Mouse (Mus musculus) myocyte (in vitro differentiated cells): ENCODE results near the gene Gm43518.

ENCODE experiments used
- CEBPB ChIP-seq: IDR thresholded peaks from 2 replicates; pipeline ENCODE4 v1.6.1; 2011; ENCODE audit warnings: mild to moderate bottlenecking, moderate library complexity; ENCODE audit not compliant: poor library complexity, insufficient read depth, severe bottlenecking
- E2F4 ChIP-seq: IDR thresholded peaks from one replicate; pipeline ENCODE4 v1.6.1; 2011; ENCODE audit warnings: mild to moderate bottlenecking, control low read depth, moderate library complexity; ENCODE audit not compliant: insufficient read depth
- MAX ChIP-seq: IDR thresholded peaks from one replicate; pipeline ENCODE4 v1.6.1; 2011; ENCODE audit warnings: low read depth, mild to moderate bottlenecking, control low read depth
- MYOG ChIP-seq, 3 experiments: IDR thresholded peaks; one replicate each; pipeline ENCODE4 v1.6.1; 2011; ENCODE audit warnings: control low read depth in 2 of 3, low read depth in 2 of 3, mild to moderate bottlenecking in 2 of 3; ENCODE audit not compliant: insufficient read length in 2 of 3, control insufficient read depth in 1 of 3, insufficient read depth in 1 of 3
- POLR2A ChIP-seq: IDR thresholded peaks from one replicate; pipeline ENCODE4 v1.6.1; 2011; ENCODE audit warnings: low read depth, mild to moderate bottlenecking, control low read depth, moderate library complexity; ENCODE audit not compliant: insufficient read length
- POLR2AphosphoS2 ChIP-seq: IDR thresholded peaks from one replicate; pipeline ENCODE4 v1.6.1; 2011; ENCODE audit warnings: low read depth, control low read depth; ENCODE audit not compliant: insufficient read length
- REST ChIP-seq: IDR thresholded peaks from one replicate; pipeline ENCODE4 v1.6.1; 2011; ENCODE audit warnings: mild to moderate bottlenecking, control low read depth, moderate library complexity; ENCODE audit not compliant: insufficient read depth, insufficient read length
- SRF ChIP-seq: IDR thresholded peaks from one replicate; pipeline ENCODE4 v1.6.1; 2011; ENCODE audit warnings: low read depth; ENCODE audit not compliant: control insufficient read depth, insufficient read length
- TCF12 ChIP-seq: IDR thresholded peaks from one replicate; pipeline ENCODE4 v1.6.1; 2011; ENCODE audit warnings: mild to moderate bottlenecking, control low read depth; ENCODE audit not compliant: poor library complexity, insufficient read depth, severe bottlenecking
- USF1 ChIP-seq: IDR thresholded peaks from one replicate; pipeline ENCODE4 v1.6.1; 2011; ENCODE audit warnings: low read depth, mild to moderate bottlenecking, control low read depth, moderate library complexity

DNA sequence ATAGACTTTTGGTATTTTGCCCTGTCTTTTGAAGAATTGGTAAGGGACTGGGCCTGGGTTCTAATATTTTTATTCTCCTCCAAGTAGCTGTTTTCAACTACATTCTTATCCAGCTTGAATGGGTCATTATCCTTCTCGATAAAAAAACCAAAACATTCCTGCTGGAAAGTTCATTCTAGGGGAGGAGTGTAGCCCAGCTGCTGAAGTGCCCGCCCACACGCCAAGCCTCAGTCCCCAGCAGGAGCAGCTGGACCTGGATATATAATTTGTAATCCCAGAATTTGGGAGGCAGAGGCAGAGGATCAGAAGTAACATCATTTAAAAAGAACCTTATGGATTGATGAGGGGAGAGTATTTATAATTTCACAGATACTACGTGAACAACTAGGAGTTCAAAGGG is 19.3 kb downstream of the Gm43518 start:
- TF ChIP-seq POLR2AphosphoS2 (no peak), POLR2A (no peak), E2F4 (no peak), MAX (no peak), REST (no peak), CEBPB (no peak), TCF12 (no peak), SRF (no peak), MYOG (IDR thresholded peaks at IDR 0.05; ENCODE audit: control insufficient read depth in 1 of 3, insufficient read depth in 1 of 3, insufficient read length in 2 of 3, low read depth in 2 of 3) (no peak), USF1 (no peak)
